Mouse (Mus musculus) ES-Bruce4 (cell line): ENCODE results near the gene Lpp.

Experiments used
- CTCF ChIP-seq: IDR thresholded peaks from one replicate; pipeline ENCODE4 v1.8.1; 2011; ENCODE audit warnings: low read depth, low read length
- EP300 ChIP-seq: IDR thresholded peaks from 2 replicates; pipeline ENCODE4 v1.6.1; 2011; ENCODE audit warnings: low read depth, low read length; ENCODE audit not compliant: insufficient read depth
- POLR2A ChIP-seq: IDR thresholded peaks from one replicate; pipeline ENCODE4 v1.8.1; 2011; ENCODE audit warnings: low read length; ENCODE audit not compliant: insufficient read depth

DNA sequence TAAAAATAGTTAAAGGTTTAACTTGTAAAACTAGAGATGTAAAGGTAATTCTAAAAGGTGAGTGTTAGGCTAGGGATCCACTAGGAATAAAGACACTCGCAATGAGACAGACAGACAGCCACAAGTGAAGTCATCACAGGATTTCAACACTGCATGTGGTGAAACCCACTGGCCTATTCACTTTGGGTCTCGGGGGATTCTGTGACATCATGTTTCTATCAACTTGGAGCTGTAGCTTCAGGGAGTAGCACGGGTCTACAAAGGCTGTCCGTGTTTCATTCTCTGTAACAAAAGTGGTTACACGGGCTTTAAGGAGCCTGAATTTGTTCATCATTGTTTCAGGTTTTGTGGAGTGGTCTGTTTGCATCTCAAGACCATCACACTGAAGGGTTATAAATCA is 152.1 kb downstream of the Lpp start:
- TF ChIP-seq CTCF (no peak), POLR2A (no peak), EP300 (no peak)
